Mouse (Mus musculus) adipocyte (in vitro differentiated cells): ENCODE results near the gene Gm20696.
A peak's percentile ranks its signal among the peaks of the same experiment; 100 is the strongest.

Experiments
- DNase-seq: peaks from one replicate; pipeline ENCODE4 v3.0.0-alpha.2; 2016; ENCODE audit warnings: low spot score

Gm20696 gene

GRCm38 (mm10) chr6:99666318-99667171 is at the start of gene Gm20696, which contains the start of gene Eif4e3:
TSS of gene Gm20696 (minus strand) at chr6:99666797.
TSS of gene Eif4e3 (minus strand) at chr6:99666771.
- peak; percentile 32 for DNase-seq

GRCm38 (mm10) chr6:99715913-99716312 is 49.3 kb upstream of the Gm20696 start:
- no peak for DNase-seq

DNA sequence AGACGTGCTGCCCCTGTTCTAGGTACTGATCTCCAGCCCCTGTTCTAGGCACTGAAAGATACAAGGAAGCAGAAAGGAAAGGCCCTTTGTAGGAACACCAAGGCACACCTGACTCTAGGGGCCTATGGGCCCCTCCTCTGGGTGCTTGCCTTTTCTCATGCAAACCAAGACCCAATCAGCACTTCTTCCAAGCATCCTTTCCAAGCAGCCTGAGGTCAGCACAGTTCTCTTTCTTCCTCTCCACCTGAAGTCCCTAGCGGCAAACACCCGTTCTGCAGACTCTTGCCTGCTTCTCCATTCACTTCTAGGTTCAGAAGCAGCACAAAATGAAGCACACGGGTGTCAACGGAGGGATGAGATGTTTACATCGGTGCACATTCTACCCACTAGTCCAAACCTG is 48.6 kb upstream of the Gm20696 start:
- no peak for DNase-seq

- DNase-seq = no peak
Measured at GRCm38 (mm10) chr6:99713256-99713655, 46.7 kb upstream of the Gm20696 start.

DNA sequence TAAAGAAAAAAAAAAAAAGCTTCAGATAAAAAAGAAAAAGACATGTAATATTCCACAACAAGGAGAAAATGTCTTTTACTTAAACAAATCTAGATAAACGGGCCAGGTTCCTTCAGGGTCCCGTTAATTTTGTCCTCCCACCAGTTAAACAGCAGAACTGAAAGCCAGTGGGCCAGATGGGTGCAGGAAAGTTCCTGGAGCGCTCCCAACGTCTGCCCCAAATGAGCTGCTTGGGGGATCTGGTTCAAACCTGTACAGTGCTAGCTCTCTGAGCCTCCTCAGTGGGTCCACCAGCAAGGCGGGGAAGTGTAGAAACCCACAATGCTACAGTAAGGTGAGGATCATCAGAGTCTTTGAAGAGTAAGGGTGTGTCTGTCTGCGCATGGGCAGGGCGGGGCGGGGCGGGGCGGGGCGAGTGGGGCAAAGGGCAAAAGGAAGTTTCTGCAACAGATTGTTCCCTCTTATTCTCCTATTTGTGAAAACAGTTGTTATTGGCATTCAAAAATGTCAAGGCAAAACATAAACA is 45.0 kb upstream of the Gm20696 start:
- DNase-seq = no peak

DNA sequence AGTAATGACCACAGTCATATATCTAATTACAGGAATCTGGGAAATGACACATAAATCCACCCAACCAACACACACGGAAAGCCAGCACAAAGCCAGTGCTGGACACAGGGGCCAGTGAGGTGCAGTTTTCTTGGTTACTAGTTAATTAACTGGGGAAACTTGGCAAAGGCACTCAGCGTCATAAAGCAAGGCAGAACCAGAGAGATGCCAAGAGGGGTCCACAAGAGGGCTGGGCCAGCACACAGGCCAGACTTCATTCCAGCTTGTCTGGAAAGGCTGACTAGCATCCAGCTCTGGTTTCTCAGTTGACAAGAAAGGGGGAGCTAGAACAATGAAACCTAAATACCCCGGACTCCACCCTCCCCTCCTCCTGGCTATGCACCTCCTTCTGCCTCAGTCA is 33.9 kb upstream of the Gm20696 start:
- no peak for DNase-seq

GRCm38 (mm10) chr6:99692916-99693841 is 26.6 kb upstream of the Gm20696 start:
- no peak for DNase-seq

DNA sequence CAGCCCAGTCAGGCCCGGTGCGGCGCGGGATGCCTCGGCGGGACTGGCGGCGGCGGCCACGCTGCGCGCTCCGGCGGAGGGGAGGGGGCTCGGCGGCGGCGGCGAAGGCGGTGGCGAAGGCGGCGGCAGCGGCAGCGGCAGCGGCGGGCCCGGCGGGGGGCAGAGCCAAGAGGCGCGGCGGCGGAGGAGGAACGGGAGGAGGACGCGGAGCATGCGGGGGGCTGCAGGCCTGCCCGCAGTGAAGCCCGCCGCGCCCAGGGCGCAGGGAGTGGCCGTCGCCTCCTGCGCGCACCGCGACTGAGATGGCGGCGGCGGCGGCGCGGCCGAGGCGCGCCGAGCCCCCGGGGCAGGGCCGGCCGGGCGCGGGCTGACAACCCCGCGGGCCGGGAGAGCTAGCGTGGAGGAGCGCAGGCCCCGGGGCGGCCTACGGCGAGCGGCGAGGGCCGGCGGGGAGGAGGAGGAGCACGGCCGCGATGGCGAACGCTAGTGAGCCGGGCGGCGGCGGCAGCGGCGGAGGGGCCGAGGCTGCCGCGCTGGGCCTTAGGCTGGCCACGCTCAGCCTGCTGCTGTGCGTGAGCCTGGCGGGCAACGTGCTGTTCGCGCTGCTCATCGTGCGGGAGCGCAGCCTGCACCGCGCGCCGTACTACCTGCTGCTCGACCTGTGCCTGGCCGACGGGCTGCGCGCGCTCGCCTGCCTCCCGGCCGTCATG is 25.8 kb upstream of the Gm20696 start, which contains the start of gene Gpr27:
Gene Gpr27 (plus strand): TSS at position 474 of the 710 bp plus-strand sequence.
- no peak for DNase-seq

GRCm38 (mm10) chr6:99691666-99692205 is 25.1 kb upstream of the Gm20696 start:
- DNase-seq = no peak

- no peak for DNase-seq
Measured at GRCm38 (mm10) chr6:99688513-99688912, 21.9 kb upstream of the Gm20696 start.

DNA sequence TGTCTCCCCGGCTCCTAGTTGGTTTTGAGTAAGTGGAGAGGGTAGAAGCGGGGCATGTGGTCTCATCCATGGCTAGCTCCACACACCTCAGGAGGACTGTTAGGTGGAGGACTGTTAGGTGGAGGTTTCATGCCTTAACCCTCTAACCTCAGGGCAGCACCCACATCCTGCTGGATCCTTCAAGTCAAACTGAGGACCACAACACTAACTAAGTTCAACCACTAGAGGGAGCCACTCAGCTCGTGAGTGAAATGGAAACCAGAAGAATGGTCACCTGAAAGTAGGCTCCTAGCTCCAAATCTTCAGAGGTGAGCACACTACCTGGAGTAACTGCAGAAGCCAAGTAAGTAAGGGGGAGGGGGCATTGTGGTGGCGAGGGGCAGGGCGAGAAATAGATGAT is 18.3 kb upstream of the Gm20696 start:
- DNase-seq = peak; percentile 22

GRCm38 (mm10) chr6:99683974-99684373 is 17.4 kb upstream of the Gm20696 start:
- no peak for DNase-seq

- DNase-seq = no peak
Measured at GRCm38 (mm10) chr6:99678108-99678507, 11.5 kb upstream of the Gm20696 start.

- no peak for DNase-seq
Measured at GRCm38 (mm10) chr6:99677325-99677724, 10.7 kb upstream of the Gm20696 start.

GRCm38 (mm10) chr6:99674482-99674881 is 7.9 kb upstream of the Gm20696 start:
- DNase-seq = no peak

- no peak for DNase-seq
Measured at GRCm38 (mm10) chr6:99671768-99672167, 5.2 kb upstream of the Gm20696 start.

GRCm38 (mm10) chr6:99670481-99671119 is 4.0 kb upstream of the Gm20696 start:
- DNase-seq = peak; percentile 79

DNA sequence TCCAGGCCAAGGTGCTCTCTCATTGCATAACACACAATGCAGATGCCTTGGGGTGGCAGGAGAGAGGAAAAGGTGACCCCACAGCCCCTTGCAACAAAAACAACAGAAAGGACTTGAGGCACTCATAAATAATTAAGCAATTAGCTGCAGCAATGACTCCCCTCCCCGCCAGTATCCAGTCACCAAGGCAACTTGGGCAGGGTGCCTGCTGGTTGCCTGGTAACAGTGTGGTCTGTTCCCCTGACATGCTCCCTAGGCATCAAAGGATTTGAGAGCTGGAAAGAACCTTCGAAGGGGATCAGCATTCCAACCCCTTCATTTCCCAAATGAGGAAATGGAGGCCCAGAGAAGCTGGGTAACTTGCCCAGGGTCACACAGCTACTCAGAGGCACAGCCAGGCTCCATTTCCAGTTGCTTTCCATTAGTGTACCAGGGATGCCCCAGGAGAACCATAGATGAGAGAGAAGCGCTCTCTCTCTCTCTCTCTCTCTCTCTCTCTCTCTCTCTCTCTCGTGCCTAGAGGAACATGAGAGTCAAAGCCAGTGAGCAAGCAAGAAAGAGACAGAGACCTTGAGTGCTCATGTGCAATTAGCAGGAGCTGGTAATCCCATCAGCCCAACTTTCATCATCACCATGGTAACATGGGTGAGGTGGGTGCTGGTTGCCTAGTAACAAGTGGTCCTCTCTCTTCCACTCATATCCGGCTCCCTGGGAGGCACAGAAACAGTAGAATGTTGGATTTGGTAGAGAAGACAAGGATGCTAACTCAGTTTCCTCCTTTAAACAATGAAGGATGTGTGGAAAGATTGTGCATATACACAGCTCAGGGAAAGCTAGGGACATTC is 3.1 kb upstream of the Gm20696 start:
- no peak for DNase-seq

- no peak for DNase-seq
Measured at GRCm38 (mm10) chr6:99667290-99667689, 693 bp upstream of the Gm20696 start.
